Mouse (Mus musculus): ENCODE results near the gene Usp53.
A peak's percentile ranks its signal among the peaks of the same experiment; 100 is the strongest.

The Usp53 gene

DNA sequence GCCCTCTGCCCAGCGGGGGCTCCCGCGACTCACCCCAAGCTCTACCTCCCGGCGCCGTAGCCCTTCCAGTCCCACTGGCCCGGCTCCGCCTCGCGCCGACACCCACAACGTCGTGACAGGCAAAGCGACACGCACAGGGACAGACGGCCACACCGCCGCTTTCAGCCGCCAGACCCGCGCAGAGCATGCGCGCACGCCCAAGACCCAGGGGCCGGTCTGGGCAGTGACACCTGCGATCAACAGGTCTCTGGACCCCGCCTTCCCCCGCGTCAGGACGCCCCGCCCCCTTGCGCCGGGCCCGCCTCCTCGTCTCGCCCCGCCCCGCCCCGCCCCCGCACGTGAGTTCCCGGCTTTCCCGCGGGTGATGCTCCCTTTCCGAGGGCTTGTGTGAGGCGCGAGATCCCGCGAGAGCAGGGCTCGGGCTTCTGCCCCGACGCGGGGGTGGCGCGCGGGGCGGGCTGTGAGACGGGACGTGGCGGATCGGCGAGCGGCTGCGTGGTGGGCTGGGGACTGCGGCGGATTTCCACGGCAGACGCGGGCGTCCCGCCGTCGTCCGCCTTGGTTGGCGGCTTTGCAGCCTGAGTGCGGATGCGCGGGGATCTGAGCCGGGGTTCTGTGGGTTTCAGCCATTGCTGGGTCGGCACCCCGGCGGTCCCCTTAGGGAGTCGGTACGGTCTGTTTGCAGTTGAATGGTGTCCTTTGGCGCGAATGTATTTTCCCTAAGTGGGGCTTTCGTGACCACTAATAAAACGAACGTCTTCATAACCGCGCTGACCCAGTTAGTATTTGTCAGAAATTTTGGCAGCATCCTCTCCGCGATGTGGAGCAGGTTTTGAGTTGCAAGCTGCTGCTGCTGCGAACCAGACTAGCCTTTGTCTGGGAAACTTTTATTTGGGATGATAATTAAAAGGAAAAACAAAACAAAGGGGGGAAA is at the start of gene Usp53:
Gene Usp53 (minus strand): TSS at position 262 of the 934 bp plus-strand sequence.
- DNase-seq = peak; percentile 94

DNA sequence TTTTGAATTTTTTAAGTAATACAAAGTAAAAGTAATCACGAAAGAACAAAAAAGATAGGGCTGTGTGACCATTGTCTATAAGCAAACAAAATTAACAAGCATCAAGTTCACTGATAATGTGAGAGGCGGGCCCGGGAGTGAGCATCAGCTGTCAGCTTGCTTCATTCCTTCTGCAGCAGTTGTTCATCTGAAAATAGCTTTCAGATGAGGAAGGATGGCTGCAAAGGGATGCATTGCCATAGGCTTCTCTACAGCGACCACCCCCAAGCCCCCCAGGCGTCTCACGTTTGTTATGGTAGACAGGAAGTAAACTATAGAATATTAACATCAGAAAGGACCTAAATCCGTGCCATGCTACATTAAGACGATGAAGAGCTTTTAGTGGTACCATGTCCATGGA is 49.5 kb upstream of the Usp53 start:
- DNase-seq = no peak

DNA sequence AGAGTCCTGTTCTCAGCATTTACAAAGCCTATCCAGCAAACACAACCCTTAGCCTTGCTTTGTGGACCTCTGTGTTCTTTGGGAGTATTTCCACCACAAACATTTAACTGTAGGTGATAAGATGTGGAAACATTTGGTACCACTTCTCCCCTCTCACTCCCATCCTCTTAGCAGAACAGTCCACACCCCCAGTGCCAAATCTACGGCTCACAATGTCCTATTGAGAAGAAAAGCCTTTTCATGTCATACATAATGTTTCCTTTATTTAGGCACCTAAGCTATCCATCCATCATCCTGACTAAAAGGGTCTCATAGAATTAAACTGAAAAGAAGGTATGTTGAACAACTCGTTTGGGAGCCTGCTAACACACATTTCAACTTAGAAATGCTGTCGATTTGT is 41.3 kb upstream of the Usp53 start:
- DNase-seq = no peak

DNA sequence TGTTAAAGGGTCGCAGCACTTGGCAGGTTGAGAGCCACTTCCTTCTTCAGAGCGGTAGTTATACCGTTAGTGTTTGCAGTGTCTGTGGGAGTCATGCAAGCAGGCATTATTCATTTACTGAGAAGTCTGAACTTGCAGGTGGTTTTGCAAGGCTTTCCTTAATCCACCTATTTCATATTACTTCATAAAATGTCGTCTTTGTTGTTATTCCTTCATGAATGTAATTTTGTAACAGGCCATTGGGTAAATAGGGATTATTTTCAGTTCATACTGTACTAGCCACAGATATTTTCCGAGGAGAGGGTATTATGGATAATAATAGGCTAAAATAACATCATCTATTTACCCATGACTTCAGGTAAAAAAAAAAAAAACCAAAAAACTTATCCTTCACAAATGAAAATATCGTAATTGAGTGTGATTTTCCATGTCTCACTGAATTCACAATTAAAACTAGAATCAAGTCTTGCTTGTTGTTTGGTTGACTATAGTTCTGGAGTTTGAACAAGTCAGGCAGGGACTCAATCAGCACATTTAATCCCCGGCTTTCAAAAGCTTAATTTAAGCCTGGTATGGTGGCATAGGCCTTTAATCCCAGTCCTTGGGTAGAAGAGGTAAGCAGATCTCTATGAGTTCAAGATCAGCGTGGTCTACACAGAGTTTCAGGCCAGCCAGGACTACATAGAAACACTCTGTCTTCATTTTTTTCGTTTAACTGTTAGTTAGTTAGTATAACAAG is 40.4 kb upstream of the Usp53 start:
- DNase-seq = no peak

DNA sequence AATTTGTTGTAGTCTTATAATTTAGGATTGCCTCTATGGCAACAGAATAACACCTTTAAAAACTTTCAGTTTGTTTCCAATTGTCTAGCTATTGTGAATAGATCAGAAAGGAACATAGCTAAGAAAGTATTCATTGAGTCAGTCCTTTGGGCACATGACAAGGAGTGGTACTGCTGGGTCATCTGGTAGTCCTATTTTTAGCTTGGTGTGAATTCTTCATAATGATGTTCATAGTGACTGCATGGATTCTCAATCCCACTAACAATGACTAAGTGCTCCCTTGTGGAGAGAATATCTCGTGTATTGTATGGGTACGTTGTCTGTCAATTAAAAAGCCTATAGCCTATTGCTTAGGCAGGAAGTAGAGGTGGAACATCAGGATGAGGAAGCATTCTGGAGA is 34.5 kb upstream of the Usp53 start:
- DNase-seq = no peak

DNA sequence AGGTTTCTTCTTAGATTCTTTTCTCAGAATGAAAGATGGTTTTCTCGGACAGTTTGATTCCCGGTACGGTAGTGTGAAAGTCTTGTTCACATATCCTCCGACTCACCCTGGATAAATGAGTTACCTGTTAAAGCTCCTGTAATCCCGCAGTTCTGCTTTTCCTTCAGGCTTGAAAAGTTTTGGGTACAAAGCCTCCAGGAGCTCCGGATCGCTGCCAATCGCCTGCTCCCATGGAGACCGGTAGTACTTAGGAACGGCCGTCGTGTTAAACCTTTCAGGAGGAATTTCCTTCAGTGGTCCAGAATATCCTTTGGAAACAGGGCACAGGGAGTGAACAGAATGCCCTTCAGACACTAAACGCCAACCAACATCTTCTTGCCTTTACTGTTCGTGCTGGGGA is 29.2 kb upstream of the Usp53 start:
- no peak for DNase-seq

DNA sequence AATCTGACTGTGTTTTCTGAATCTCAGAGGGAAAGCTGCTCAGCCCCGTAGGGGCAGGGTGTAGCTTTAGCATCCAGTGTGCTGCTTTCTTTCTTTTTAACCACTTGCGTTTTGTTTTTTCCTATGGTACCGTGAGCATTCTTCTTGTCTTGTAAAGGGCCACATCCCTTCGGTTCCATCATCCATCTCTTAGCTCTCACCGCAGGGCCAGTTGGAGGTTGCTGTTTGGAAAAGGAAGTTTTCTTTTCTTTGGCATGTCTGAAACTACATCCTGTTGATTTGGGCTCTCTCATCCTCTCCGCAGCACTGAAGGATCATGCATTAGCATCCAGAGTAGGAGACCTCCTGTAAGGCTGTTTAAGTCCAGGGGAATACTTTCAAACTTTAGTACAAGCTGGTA is 25.1 kb upstream of the Usp53 start:
- no peak for DNase-seq

DNA sequence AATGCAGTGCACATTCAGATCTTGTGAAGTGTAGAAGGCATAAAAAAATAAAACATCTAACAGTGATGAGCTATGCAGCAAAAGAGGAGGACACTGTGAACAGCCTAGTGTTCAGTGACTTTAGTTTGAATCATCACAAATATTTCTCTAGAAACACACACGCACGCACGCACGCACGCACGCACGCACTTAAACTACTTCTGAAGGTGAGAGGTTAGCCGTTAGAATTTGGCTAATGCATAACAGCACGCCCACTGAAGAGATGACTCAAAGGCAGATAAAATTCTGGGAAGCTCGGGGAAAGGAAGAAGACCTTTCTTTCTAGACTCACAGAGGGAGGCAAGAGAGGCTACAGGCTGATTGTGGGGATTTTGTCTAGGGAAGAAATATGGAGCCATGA is 23.1 kb upstream of the Usp53 start:
- no peak for DNase-seq

DNA sequence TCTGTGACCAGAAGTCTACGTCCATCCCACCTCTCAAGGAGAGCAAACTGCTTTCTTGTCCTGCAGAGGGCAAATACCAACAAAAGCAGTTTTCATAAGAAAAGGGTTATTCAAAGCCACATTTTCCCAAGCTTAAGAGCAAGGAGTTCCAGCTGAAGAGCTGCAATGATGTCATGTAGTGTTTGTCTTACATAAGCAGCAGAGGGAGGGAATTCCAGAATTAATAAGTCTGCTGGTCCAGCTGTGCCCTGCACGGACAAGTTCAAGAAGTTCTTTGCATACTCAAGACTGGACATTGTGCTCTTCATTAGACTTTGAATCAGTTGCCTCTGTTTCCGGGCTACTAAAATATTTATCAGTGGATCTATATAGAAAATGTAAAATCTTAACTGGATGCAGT is 16.7 kb upstream of the Usp53 start:
- DNase-seq = no peak

DNA sequence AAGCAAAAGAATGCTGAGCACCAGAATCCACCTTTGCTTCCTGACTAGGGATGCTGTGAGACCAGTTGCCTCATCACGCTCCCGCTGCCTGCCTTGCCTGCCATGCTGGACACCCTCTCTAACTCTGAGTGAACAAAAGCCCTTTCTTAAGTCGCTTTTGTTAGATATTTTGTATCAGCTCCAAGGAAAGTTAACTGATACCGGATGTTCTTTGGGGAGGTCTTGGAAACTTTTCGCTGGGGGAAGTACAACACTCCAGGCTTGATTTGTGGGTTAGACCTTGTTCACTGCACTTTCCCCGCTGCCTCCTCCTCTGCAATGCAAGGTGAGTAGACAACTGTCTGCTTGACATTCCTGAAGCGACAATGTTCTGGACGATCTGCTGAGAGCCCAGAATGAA is 14.2 kb upstream of the Usp53 start:
- no peak for DNase-seq

DNA sequence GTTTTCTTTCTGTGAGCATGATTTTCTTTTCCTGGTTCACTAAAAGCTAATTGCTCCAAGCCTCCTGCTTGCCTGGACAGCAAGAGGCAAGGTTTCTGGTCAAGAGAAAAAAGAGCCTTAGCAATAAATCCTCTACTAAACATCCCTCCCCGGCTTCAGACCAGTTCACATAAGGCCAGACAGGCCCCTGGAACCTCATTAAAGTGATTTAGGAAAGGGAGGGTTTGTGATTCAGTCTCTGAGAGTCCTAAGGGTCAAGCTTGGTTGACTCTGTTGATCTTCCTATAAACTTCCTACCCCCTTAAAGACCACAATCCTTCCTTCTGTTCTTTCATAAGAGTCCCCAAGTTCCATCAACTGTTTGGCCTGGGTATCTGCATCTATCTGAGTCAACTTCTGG is 12.7 kb upstream of the Usp53 start:
- DNase-seq = no peak

DNA sequence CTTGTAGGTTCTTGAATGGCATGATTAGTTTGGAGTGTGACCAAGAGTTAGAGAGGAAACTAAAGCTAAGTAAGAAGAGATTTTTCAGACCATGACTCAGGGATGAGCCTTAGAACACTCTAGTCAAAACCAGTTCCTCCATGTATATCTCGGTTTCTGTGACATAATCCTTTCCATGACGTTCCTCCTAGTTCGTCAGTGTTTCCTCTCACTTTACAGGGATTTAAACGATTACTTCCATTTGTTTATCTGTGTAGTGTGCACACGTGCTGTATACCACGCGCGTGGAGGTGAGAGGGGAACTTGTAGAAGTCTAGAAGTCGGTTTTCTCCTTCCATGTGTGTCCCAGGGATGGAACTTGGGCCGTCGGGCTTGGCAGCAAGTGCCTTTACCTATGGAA is 2.6 kb upstream of the Usp53 start:
- DNase-seq = no peak

DNA sequence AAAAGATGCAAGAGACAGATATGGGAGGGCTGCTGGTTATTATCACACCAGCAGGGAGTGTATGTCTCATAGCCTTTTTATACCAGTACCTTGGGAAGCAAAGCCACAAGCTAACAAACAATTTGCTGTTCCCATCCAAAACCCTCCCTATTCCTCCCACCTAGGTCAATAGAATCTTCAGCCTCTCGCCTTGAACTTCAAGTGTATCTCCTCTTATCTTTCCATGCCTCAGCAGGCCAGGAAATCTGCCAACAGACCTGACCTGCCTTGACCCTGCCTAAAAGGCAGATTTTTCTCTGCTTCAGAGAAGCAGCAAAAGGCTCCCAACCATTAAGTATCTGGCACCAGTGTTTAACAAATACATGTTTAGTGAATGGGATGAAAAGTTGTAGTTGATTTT is 2.1 kb upstream of the Usp53 start:
- DNase-seq = no peak

DNA sequence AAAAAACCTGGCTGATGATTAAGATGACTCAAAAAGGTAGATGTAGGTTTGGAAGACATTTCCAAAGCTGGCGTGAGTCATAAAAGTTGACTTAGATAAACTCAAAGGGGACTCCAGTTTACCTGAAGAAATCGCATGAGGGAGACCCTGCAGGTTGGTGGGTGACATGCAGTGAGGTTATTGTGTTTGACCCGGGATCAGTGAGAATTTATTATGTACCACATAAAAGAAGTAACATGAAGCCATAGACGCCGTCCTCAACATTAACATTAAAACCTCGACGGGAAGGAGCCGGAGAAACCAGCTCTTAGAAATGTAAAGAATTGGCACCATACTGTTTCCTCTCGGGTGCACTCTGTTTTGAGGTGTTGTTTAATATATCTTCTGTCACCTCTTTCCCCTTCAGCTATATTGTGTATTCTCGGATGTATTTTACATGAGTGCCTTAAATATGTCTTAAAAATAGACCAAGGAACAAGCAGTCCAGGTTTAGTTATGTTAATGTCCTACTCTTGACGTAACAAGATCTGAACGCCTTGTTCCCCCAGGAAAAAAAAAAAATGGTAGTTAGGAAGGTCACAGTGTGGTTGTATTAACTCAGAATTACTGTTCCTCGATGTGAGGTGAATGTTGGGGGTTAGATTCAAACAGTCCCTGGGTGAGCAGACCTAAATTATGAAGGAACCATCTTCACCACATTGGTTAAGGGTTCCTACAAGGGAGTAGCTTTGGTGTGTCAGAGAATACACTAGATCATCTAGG is 1.1 kb upstream of the Usp53 start:
- DNase-seq = no peak

DNA sequence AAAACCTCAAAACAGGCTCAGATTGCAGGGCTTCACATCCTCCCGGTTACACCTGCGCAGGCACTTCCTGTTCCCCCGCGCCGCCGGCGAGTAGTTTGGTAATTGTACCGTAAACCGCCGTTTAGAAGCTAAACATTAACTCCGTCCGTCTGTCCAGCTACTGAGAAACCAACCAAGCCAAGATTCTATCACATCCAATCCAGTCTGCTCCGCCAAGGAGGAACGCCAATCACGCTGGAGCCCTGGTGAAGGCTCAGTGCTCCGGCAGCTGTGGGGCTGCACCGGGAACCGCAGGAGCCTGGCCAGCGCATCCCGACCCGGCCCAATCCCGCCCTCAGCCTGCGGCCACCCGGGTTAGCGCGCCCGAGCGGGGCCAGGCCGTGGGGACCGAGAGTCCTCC is 461 bp downstream of the Usp53 start:
- DNase-seq = no peak

DNA sequence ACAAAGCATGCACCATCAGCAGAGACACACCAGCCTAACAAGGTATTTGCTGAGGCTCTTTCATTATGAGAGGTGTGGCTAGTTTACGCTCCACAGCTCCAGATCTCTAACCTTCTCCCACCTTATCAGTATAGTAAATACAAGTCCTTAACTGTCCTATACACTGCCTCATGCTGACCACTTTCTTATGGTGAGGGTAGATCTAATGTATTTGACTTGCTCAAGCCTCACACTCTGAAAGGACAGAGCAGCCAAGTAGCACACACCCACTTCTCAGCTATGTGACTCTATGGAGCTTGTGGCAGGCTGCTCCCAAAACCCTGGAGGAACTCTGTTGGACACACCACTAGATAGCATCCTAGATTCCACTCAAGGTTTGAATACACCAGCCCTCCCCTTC is 8.3 kb downstream of the Usp53 start:
- DNase-seq = no peak

DNA sequence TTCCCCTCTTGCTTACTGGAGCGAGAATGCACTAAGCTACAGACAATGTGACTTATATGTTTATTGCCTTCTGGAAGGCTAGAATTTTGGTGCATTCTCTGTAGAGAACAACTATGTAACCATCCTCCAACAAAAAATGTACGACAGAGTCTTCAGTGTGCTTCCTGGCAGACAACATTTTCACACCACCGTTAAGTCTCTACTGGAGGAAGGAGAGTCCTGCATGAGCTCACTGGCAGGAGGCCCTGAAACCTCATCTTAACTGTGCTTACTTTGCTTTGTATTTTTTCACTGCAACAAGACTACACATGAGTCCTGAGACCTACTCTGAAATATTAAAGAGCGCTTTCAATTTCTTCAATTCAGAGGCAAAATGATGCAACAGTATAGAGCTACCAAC is 8.9 kb downstream of the Usp53 start:
- DNase-seq = no peak

DNA sequence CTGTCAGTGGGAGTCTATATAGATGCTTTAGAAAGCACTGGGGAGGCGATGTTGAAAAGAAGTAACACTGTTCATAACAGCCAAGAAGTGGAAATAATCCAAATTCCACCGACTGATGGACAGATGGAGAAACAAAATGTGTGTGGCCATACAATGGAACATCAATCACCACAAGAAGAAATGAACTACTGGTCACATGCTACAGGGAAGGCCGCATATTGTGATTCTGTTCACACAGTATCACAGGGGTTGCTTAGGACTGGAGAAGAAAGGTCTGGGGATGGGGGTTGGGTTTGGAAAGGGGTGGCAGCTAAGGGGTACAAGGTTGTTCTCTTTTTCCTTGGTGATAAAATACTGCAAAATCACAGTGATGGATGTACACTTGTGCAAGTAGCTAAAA is 9.5 kb downstream of the Usp53 start:
- DNase-seq = no peak

DNA sequence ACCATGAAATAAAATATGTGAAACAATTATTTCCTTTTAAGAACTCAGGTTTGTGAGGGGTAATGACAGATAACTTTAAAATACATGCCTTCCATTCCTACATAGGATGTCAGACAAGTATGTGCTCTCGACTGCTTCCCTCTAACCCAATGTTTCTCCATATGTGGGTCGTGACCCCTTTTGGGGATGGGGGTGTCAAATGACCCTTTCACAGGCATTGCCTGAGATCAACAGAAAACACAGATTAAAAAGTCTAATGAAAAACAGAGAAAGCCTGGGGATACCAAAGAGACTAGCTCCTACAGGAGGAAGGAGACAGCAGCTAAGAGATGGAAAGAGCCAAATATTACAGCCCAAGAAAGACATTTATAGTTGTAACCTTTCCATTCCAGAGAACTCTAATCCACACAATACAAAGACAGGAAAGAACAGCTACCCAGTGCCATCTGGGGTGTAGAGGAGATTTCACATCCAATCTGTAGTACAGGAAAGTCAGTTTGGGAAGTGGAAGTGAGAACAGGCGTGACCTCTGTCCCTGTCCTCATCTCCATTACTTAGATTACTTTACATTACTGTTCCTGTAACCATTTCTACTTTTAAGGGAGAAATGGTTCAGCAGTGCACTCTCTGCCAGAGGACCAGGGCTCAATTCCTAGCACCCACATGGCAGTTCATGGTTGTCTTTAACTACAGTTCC is 12.0 kb downstream of the Usp53 start:
- DNase-seq = no peak

DNA sequence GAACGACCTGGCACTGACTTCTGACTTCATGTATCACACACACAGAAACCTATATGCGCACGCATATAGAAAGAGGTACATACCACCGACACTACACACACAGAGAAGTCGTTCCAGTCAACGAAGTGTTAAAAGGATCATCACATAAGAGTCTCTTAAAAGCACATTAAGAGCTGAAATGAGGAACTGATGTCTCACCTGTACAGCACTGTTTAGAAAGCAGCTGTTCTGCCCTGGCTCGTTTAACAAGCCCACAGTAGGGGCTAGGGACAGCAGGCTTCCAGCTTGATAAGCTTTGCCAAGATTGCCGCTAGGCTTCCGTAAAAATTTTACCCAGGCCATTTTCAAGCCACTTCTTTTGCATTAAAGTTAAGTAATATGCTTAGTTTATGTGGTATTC is 15.9 kb downstream of the Usp53 start:
- no peak for DNase-seq

DNA sequence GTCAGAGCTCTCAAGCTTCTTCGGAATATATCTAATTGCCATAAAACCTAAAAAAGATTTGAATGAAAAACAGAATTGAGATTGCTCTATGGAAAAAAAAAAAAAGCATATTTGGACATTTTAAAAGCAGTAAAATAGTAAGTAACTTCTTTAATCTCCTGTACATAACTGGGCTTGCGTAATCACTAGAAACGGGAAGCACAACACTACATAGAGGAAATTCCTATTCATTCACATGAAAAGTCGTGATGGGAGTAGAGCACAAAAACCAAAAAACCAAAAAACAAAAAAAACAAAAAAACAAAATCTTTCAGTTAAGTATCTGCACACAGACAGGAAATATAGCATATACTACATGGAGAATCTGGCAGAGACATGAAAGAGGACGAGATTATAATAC is 20.0 kb downstream of the Usp53 start:
- DNase-seq = no peak

DNA sequence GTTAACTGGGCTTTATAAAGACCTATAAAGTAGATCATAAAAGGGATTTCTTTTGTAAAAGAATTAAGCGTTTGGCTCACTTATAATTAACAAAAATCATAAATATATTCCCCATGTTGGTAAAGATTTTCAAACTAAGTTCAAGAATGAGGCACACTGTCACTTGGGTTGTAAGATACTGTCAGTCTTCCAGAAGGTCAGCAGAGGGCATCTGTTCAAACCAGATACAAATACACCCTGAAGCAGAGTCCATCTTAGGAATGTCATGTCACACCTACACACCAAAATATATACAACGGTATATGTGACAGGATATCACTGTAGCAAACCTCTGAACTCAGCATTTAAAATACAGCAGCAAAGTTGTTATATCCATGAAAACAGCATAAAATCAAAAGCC is 34.2 kb downstream of the Usp53 start:
- no peak for DNase-seq

DNA sequence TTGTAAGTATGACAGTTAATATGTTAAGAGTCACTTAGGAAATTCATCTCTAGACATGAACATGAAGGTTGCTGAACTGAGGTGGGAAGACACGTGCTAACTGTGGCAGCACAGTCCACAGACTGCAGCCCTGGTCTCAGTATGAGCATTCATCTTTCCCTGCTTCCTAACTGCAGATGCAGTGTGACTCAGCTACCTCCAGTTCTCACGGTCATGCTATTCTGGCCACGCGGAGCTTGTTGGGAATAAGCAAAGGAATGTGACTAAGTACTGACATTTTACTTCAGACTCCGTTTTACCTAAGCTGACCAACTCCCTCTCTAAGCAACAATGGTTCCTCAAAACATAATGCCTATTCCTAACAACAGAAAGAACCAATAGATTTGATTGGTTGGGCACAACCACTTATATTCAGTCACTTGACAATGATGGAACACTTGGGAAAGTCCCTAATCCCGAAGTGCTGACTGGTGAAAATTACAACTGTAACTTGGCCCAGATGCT is 40.9 kb downstream of the Usp53 start:
- DNase-seq = no peak
